Mouse (Mus musculus): ENCODE measurements around the gene Wars2. TPM values are rescaled to one million over a fixed set of nuclear protein-coding genes. Genes with fewer than 3 reads are reported as not detected.

Wars2 gene
- total RNA-seq, 2 experiments from 2014 or later = 12.9 to 15.3 TPM

- DNase-seq (ENCODE audit: low spot score in 2 of 2) = no peak
Measured at GRCm38 (mm10) chr3:99247586-99247985, 106.7 kb downstream of the Wars2 start.

DNA sequence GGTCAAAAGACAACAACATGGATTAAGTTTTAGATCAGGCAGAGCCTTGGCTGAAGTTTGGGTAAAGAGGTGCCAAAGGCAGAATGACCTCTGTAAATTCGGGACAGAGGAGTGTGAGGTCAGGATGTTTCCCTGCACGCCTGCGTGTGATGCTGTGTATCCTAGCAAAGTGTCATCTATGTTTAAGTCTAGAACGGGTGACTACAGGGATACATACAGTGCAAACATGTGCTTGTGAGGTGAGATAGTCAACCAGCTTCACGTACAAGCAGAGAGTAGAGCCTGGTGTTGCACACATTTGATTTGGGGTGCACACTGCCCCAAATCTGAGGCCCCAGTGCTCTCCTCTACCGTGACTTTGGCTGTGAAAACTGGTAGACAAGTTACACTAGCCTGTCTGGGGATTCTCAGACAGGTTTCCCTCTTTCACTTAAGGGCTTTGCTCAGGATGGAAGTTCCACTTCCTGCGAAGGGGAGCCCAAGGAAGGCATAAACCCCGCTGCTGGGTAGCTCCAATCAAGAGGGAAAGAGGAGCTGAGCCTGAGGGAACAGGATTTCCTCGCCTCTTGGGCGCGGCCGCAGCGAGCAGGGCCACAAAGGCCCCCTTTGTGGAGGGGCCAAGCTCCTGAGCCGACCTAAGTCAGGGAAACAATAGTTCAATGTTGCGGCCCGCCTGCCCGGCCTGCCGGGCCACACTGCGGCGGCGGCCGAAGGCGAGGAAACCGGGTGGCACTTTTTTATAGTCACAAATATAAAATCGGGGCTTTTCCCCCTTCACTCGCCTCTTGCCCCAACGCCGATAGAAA lies 107.3 kb downstream of the Wars2 start:
- no peak for DNase-seq (ENCODE audit: low spot score in 2 of 2)

DNA sequence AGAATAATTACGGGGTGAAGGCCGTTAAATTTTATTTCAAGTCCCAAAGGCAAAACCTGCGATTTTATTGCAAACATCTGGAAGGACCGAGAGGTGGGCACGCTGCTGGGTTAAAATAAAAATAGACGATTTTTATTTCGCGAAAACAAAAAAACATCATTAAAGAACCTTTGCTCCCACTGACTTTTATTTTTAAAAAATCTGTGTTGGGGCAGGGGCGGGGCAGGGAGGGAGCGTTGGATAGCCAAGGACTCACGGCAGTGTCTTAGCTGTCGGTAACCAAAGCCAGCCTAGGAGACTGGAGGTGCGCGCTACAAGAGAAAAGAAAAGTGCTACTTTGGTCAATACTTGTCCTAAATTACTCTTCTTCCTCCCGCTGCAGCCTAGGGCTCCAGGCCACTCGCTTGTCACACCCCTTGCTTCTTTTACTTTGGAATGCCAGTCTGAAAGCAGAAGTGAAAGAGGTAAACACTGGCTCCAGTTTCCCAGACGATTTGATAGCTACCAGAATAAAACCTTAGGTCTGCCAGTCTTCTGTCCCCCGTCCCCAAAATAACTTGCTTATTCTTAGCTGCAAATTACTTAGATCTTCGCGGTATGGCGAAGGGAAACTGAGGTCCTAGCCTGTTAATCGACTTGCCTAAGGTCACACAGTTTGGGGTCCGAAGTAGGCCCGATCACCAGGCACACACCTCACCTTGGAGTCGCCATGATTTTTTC lies 108.1 kb downstream of the Wars2 start:
- no peak for DNase-seq (ENCODE audit: low spot score in 2 of 2)

- no peak for DNase-seq (ENCODE audit: low spot score in 2 of 2)
Measured at GRCm38 (mm10) chr3:99249551-99249870, 108.6 kb downstream of the Wars2 start.

DNA sequence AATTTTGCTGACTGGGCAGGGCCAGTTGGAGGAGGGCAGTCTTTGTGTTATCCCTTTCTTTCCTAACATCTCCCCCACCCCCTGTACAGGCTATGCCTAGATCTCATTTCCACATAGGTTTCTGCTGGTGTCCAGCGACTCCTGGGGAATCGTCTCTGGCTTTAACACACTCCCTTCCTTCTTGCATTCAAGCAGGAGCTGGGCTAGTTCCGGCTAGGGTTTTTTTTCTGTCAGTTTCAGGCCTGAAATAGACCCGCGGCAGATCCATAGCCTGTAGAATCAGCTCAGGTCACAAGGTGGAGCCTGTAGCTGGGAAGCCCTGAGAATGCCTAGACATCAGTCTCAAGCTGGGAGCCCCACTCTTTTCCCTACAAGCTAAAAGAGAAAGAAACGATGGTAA lies 109.0 kb downstream of the Wars2 start:
- no peak for DNase-seq (ENCODE audit: low spot score in 2 of 2)

DNA sequence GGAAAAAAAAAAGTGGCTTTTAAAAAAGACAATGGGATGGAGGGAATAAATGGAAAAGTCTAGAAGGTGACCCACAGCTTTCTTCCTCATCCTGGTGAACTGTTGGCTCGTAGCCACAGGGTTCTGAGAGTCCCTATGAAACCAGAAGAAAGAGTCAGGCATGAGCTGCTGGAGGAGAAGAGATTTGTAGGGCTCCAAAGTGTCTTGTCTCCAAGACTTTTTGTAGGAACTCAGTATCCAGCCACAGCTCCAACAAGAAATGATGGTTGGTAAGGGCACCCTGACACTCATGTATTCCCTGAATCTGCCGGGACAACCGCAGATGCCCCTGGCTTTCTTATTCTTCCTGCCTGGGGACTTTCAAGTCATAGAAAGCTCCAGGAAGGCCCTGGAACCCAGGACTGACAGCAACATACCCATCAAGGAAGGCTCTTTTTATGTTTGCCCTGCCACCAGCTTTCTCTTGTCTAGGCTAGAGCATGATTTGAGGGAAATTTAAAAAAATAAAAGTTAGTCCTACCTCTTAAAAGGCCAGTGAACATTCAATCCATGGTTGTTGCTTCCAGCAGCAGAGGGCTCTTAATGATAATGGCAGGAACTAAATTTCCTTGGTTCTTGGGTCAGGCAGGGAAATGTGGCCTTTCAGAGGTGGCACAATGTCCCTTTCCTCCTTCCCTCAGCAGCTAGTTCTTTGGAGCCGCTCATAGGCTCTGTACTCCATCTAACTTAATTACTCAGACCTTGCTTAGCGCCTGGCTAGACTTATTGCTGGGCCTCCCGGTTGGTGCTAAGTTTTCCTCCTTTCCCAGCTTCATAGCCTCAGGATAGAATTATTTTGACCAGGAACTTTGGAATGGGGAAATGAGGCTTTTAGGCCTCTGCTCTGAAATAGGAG lies 110.7 kb downstream of the Wars2 start:
- no peak for DNase-seq (ENCODE audit: low spot score in 2 of 2)

DNA sequence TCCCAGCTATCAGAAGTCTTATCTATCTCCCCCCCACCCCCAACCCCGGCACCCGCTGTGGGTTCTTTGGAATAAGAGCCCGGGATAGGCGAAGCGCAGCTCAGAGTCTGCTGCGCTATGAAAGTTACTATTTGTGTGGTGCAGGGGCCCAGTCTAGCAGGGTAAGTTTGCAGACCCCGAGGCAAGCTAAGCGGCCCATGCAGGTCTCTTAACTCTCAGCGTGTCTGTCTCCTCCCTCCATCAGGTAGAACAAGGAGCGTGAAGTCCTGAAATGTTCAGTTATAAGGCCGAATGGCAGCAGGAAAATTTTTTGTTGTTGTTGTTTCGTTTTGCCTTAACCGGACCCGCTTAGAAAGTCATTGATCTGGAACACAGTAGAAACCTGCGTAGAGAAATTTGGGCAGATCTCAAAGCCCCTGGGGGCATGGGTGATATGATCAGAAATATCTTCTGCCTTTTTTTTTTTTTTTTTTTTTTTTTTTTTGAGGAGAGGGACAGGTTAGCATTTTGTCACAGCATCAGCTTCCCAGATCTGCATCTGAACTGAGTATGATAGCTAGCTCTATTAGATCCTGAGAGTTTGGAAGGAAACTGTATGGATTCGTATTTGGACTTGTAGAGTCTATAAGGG lies 111.7 kb downstream of the Wars2 start:
- DNase-seq (ENCODE audit: low spot score in 2 of 2) = no peak

- DNase-seq (ENCODE audit: low spot score in 2 of 2) = no peak
Measured at GRCm38 (mm10) chr3:99253092-99253488, 112.2 kb downstream of the Wars2 start.

- no peak for DNase-seq (ENCODE audit: low spot score in 2 of 2)
Measured at GRCm38 (mm10) chr3:99253497-99254451, 112.9 kb downstream of the Wars2 start.

GRCm38 (mm10) chr3:99254559-99255151 lies 113.8 kb downstream of the Wars2 start:
- DNase-seq (ENCODE audit: low spot score in 2 of 2) = no peak

DNA sequence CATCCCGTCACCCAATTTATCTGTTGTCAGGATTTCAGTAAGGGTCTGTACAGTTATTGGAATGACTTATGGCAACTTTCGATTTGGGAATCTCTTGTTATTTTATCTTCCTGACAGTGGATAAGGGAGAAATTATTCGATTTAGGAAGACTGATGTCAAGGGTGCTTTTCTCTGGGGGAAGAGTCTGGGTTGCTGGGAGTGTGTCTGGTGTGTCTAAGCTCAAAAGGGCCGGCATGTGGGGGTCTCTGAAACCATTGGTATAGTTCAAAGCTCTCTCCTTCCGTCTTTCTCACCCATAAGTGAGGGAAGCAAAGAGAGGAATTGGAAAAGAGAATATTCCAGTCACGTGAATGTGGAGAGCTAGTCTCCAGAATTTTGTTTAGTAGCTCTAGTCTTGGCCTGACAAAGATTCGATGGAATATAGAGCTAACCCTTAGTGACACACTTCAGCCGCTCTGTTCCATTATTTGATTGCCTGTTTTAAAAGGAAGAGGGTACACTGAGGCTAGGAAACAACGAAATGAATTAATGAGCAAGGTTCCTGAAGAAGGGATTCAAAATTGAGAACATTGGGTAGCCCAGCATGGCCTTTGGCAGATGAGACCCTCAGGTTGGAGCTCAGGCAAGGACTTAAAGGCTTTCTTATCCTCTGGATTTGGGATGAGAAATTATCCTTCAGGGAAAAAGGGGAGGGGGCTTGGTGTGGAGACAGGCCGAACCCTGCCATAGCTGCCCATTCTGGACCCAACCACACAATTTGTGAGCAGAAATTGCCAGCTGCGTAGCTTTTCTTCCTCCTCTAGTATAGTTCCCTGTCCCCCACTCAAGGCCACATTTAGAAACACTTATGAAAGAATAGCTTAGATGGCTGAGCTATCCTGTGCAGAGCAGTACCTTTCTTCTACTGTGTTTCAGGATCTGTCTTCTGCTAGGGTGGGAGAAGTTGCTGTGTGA lies 114.8 kb downstream of the Wars2 start:
- DNase-seq (ENCODE audit: low spot score in 2 of 2) = no peak

DNA sequence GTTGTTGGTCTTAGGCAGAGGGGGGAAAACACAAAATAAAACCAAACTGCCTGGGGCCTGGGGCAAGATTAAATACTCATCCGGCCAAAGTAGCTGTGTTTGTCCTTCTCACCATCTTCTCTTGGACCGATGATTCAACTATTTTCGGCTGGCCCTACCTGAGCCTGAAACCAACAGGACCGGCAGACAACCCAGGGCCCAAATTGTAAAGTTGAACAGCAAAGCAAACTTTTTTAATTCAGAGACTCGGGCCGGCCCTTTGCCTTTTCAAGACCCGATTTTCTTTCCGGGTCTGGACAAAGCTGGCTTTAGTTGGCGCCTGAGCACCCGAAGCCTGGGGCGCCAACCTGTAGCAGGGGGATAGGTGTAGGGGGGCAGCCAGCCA lies 115.5 kb downstream of the Wars2 start:
- DNase-seq (ENCODE audit: low spot score in 2 of 2) = no peak

DNA sequence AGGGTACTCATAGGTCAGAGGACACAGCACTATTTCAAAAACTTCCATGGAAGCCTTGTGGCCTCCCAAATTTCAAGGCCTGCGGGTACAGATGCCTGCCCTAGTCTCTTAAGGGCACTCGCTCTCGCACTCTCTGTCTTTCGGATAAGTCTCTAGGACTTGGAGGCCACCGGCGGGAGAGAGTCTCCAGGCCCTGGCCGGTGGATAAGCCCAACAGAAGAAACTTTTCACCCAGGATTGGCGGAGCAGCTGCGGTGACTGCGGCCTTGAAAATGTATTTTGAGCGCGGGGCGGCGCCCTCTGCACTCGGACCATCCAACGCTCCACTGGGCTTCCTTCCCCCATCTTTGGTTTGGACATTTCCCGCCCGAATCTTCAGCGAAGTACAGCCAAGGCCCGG lies 115.9 kb downstream of the Wars2 start:
- no peak for DNase-seq (ENCODE audit: low spot score in 2 of 2)

- no peak for DNase-seq (ENCODE audit: low spot score in 2 of 2)
Measured at GRCm38 (mm10) chr3:99257586-99258577, 117.0 kb downstream of the Wars2 start.

GRCm38 (mm10) chr3:99259741-99260270 lies 118.9 kb downstream of the Wars2 start:
- no peak for DNase-seq (ENCODE audit: low spot score in 2 of 2)

- DNase-seq (ENCODE audit: low spot score in 2 of 2) = no peak
Measured at GRCm38 (mm10) chr3:99260395-99260794, 119.5 kb downstream of the Wars2 start.

DNA sequence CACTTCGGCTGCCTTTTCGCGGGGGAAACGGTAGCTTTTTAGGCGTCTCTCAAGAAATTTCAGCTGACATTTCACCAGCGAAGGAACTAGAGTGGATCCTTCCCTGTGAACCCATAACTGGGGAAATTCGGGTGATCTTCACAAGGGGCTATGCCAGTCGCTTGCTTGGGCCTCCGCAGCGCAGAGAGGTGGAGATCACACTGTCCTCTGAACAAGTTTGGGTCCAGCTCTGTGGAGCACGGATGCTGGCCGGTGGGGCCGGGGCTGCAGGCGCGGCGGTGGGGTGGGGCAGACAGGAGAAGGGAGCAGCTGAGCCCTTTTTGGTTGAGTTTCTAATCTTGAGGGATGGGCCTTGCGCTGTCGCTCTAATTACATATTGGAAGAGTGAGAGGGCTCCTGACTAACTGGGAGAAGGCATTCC lies 120.5 kb downstream of the Wars2 start:
- no peak for DNase-seq (ENCODE audit: low spot score in 2 of 2)

All from adrenal gland, postnatal 4 days (tissue).